Mouse (Mus musculus) embryonic facial prominence, embryonic 15.5 days (tissue): ENCODE results near the gene Tgds. TPM values are rescaled to one million over a fixed set of nuclear protein-coding genes. Genes with fewer than 3 reads are reported as not detected.
"Not testable (repeated sequence)": the region's sequence is repeated elsewhere in the genome, so short reads cannot be mapped to it uniquely, and the experiment has no call there.

Experiments used
- ATAC-seq: fragments of 200-750 bp; cut with Nextera tagmentation; 2 replicates; pipeline ENCODE4 v1.8.0; 2017; ENCODE audit warnings: low read depth, moderate TSS enrichment; ENCODE audit not compliant: insufficient number of reproducible peaks, low FRiP score, low TSS enrichment
- H3K27ac ChIP-seq: fragments of 300-500 bp; sonication (generic); replicated peaks from 2 replicates; pipeline ENCODE4 v1.5.1; 2015; ENCODE audit warnings: mild to moderate bottlenecking, inconsistent platforms
- H3K27me3 ChIP-seq: fragments of 300-500 bp; sonication (generic); 2 replicates; pipeline ENCODE4 v1.6.1; 2015; ENCODE audit warnings: inconsistent platforms
- H3K36me3 ChIP-seq: fragments of 300-500 bp; sonication (generic); 2 replicates; pipeline ENCODE4 v1.6.1; 2015; ENCODE audit warnings: mild to moderate bottlenecking, inconsistent platforms
- H3K4me1 ChIP-seq: fragments of 300-500 bp; sonication (generic); 2 replicates; pipeline ENCODE4 v1.6.1; 2015; ENCODE audit warnings: inconsistent platforms
- H3K4me2 ChIP-seq: fragments of 300-500 bp; sonication (generic); replicated peaks from 2 replicates; pipeline ENCODE4 v1.6.1; 2015; ENCODE audit warnings: mild to moderate bottlenecking, inconsistent platforms
- H3K4me3 ChIP-seq: fragments of 300-500 bp; sonication (generic); replicated peaks from 2 replicates; pipeline ENCODE4 v1.5.1; 2015; ENCODE audit warnings: mild to moderate bottlenecking, inconsistent platforms
- H3K9ac ChIP-seq: fragments of 300-500 bp; sonication (generic); 2 replicates; pipeline ENCODE4 v1.6.1; 2015; ENCODE audit warnings: inconsistent platforms
- H3K9me3 ChIP-seq: fragments of 300-500 bp; sonication (generic); replicated peaks from 2 replicates; pipeline ENCODE4 v1.6.1; 2016; ENCODE audit warnings: inconsistent platforms
- WGBS: fragments of 180-500 bp; shearing (Covaris S2); methylation state at CpG from one replicate; pipeline ENCODE4 v1.1.7; 2015; 5-methylcytosine and 5-hydroxymethylcytosine counted together
- polyA plus RNA-seq: library from polyadenylated mRNA; unstranded; fragments of >200 nt; fragmentation: Nextera tagmentation; extraction: Ambion mirVana; gene quantifications from 2 replicates; pipeline ENCODE4 v1.2.1, GENCODE M21; 2015

The Tgds gene
- polyA plus RNA-seq, 1 experiment from 2014 or later: 34.0 TPM

GRCm38 (mm10) chr14:118131931-118132641, 469 bp downstream of the Tgds start:
- no peak for ATAC-seq
- H3K36me3 ChIP-seq: peaks cover 22% of the 10 kb centered on the region
- peak overlapping the region; percentile 74 for H3K4me2 ChIP-seq
- H3K9me3 ChIP-seq: no peaks in the 10 kb centered on the region
- peak overlapping the region; percentile 81 for H3K4me3 ChIP-seq
- H3K27ac ChIP-seq: peak overlapping the region; percentile 58; the same call in 1 of the 2 replicates
- H3K4me1 ChIP-seq: peaks cover 25% of the 10 kb centered on the region
- H3K27me3 ChIP-seq: no peaks in the 10 kb centered on the region
- 13% methylated on average over 21 of the region's 21 CpGs for WGBS
- peak overlapping the region; percentile 52 for H3K9ac ChIP-seq

- no peak for ATAC-seq
- Histone ChIP-seq H3K27ac (no peak overlapping the region), H3K4me3 (peak overlapping the region; percentile 81), H3K9ac (peak overlapping the region; percentile 52; the same call in 1 of the 2 replicates), H3K27me3 (no peaks in the 10 kb centered on the region), H3K4me1 (peaks cover 22% of the 10 kb centered on the region), H3K4me2 (peak overlapping the region; percentile 74), H3K9me3 (no peaks in the 10 kb centered on the region), H3K36me3 (peaks cover 28% of the 10 kb centered on the region)
- WGBS: 75% methylated on average over 7 of the region's 7 CpGs
Measured at GRCm38 (mm10) chr14:118131472-118131871, 1.1 kb downstream of the Tgds start.

GRCm38 (mm10) chr14:118126301-118126700, 6.3 kb downstream of the Tgds start:
- H3K4me1 ChIP-seq: peaks cover 8% of the 10 kb centered on the region
- no peak overlapping the region for H3K27ac ChIP-seq
- no peak overlapping the region for H3K4me3 ChIP-seq
- H3K9me3 ChIP-seq: no peaks in the 10 kb centered on the region
- H3K4me2 ChIP-seq: no peak overlapping the region
- peaks cover 58% of the 10 kb centered on the region for H3K36me3 ChIP-seq
- WGBS: 88% methylated on average over 5 of the region's 5 CpGs
- H3K27me3 ChIP-seq: no peaks in the 10 kb centered on the region
- no peak overlapping the region for H3K9ac ChIP-seq
- ATAC-seq: no peak

- H3K36me3 ChIP-seq: peaks cover 73% of the 10 kb centered on the region
Measured at GRCm38 (mm10) chr14:118124771-118125170, 7.8 kb downstream of the Tgds start.

GRCm38 (mm10) chr14:118124129-118124528, 8.4 kb downstream of the Tgds start:
- no peaks in the 10 kb centered on the region for H3K27me3 ChIP-seq
- no peak overlapping the region for H3K9ac ChIP-seq
- peaks cover 74% of the 10 kb centered on the region for H3K36me3 ChIP-seq
- H3K4me3 ChIP-seq: no peak overlapping the region
- no peaks in the 10 kb centered on the region for H3K9me3 ChIP-seq
- H3K4me2 ChIP-seq: no peak overlapping the region
- ATAC-seq: no peak
- no peaks in the 10 kb centered on the region for H3K4me1 ChIP-seq
- H3K27ac ChIP-seq: no peak overlapping the region
- 85% methylated on average over 5 of the region's 5 CpGs for WGBS

More at GRCm38 (mm10) chr14:118124771-118125170, 7.8 kb downstream of the Tgds start:
- no peak overlapping the region for H3K4me2 ChIP-seq
- H3K27ac ChIP-seq: no peak overlapping the region
- no peaks in the 10 kb centered on the region for H3K27me3 ChIP-seq
- no peak for ATAC-seq
- WGBS: 83% methylated on average over 4 of the region's 4 CpGs
- no peaks in the 10 kb centered on the region for H3K9me3 ChIP-seq
- H3K4me3 ChIP-seq: no peak overlapping the region
- no peak overlapping the region for H3K9ac ChIP-seq
- H3K4me1 ChIP-seq: no peaks in the 10 kb centered on the region

GRCm38 (mm10) chr14:118113116-118113515, 19.4 kb downstream of the Tgds start:
- H3K4me2 ChIP-seq: no peak overlapping the region
- no peaks in the 10 kb centered on the region for H3K27me3 ChIP-seq
- H3K4me1 ChIP-seq: no peaks in the 10 kb centered on the region
- WGBS: 93% methylated on average over 6 of the region's 6 CpGs
- no peak overlapping the region for H3K27ac ChIP-seq
- no peak overlapping the region for H3K9ac ChIP-seq
- peaks cover 58% of the 10 kb centered on the region for H3K36me3 ChIP-seq
- ATAC-seq: no peak
- no peaks in the 10 kb centered on the region for H3K9me3 ChIP-seq
- no peak overlapping the region for H3K4me3 ChIP-seq

- H3K4me1 ChIP-seq, H3K27me3 ChIP-seq, H3K4me2 ChIP-seq, ATAC-seq, H3K9ac ChIP-seq, H3K27ac ChIP-seq, H3K4me3 ChIP-seq, H3K9me3 ChIP-seq: not testable (repeated sequence)
- H3K36me3 ChIP-seq: peaks cover 11% of the 10 kb centered on the region
- WGBS: 87% methylated on average over 2 of the region's 2 CpGs
Measured at GRCm38 (mm10) chr14:118107479-118107878, 25.1 kb downstream of the Tgds start.

GRCm38 (mm10) chr14:118101227-118101990, 31.1 kb downstream of the Tgds start:
- H3K36me3 ChIP-seq: no peaks in the 10 kb centered on the region
- 77% methylated on average over 14 of the region's 14 CpGs for WGBS

GRCm38 (mm10) chr14:118098265-118098664, 34.3 kb downstream of the Tgds start:
- H3K27me3 ChIP-seq: no peaks in the 10 kb centered on the region
- no peak for ATAC-seq
- WGBS: 43% methylated on average over 2 of the region's 2 CpGs

More at GRCm38 (mm10) chr14:118101227-118101990, 31.1 kb downstream of the Tgds start:
- Histone ChIP-seq H3K4me2 (no peak overlapping the region), H3K4me1 (no peaks in the 10 kb centered on the region), H3K4me3 (no peak overlapping the region), H3K9me3 (no peaks in the 10 kb centered on the region), H3K9ac (no peak overlapping the region), H3K27ac (no peak overlapping the region), H3K27me3 (no peaks in the 10 kb centered on the region)
- no peak for ATAC-seq

GRCm38 (mm10) chr14:118089806-118090392, 42.7 kb downstream of the Tgds start:
- 0 out of 2 replicates have a peak, but pooled peaks cover 3% of the 10 kb centered on the region for H3K4me1 ChIP-seq
- no peaks in the 10 kb centered on the region for H3K9me3 ChIP-seq
- peak overlapping the region; percentile 57 for H3K9ac ChIP-seq
- 1% methylated on average over 18 of the region's 18 CpGs for WGBS
- peak overlapping the region; percentile 78 for H3K4me3 ChIP-seq
- 0 out of 2 replicates have a peak, but pooled peaks have one; percentile 30 for ATAC-seq
- H3K4me2 ChIP-seq: peak overlapping the region; percentile 68
- no peaks in the 10 kb centered on the region for H3K36me3 ChIP-seq
- H3K27me3 ChIP-seq: no peaks in the 10 kb centered on the region
- H3K27ac ChIP-seq: peak overlapping the region; percentile 88

More at GRCm38 (mm10) chr14:118098265-118098664, 34.3 kb downstream of the Tgds start:
- H3K9ac ChIP-seq: no peak overlapping the region
- H3K9me3 ChIP-seq: no peaks in the 10 kb centered on the region
- H3K36me3 ChIP-seq: no peaks in the 10 kb centered on the region
- no peak overlapping the region for H3K27ac ChIP-seq
- no peak overlapping the region for H3K4me3 ChIP-seq
- no peaks in the 10 kb centered on the region for H3K4me1 ChIP-seq
- H3K4me2 ChIP-seq: no peak overlapping the region

- H3K4me2 ChIP-seq: peak overlapping the region; percentile 68
- no peaks in the 10 kb centered on the region for H3K9me3 ChIP-seq
- under 1% methylated on average over 44 of the region's 44 CpGs for WGBS
- peak overlapping the region; percentile 88 for H3K27ac ChIP-seq
- no peaks in the 10 kb centered on the region for H3K36me3 ChIP-seq
- peak overlapping the region; percentile 57 for H3K9ac ChIP-seq
- H3K4me3 ChIP-seq: peak overlapping the region; percentile 78
- ATAC-seq: peak; percentile 75
- H3K4me1 ChIP-seq: 0 out of 2 replicates have a peak, but pooled peaks cover 3% of the 10 kb centered on the region
- no peaks in the 10 kb centered on the region for H3K27me3 ChIP-seq
Measured at GRCm38 (mm10) chr14:118089215-118089805, 43.2 kb downstream of the Tgds start.
